Mouse (Mus musculus): Measurements from ENCODE around the gene Bcl2l10. TPM values are rescaled to one million over a fixed set of nuclear protein-coding genes. Genes with fewer than 3 reads are reported as not detected.
A peak's percentile ranks its signal among the peaks of the same experiment; 100 is the strongest.
"Not testable (repeated sequence)": the region's sequence is repeated elsewhere in the genome, so short reads cannot be mapped to it uniquely, and the experiment has no call there.

Gene Bcl2l10
- polyA plus RNA-seq, 1 experiment = not detected

GRCm38 (mm10) chr9:75362201-75362600 is 14.6 kb downstream of the Bcl2l10 start:
- H3K4me1 ChIP-seq (ENCODE audit: control insufficient read depth, insufficient read depth, insufficient read length, low read length) = peaks cover 18% of the 10 kb centered on the region; the same call in 1 of the 2 replicates
- H3K4me3 ChIP-seq (ENCODE audit: low read depth, low read length) = no peak overlapping the region
- TF ChIP-seq CTCF (IDR thresholded peaks at IDR 0.05; ENCODE audit: extremely low read depth, insufficient read length, insufficient replicate concordance, low read depth, low read length) (no peak), POLR2A (IDR thresholded peaks at IDR 0.05; ENCODE audit: low read depth, low read length) (no peak)
- H3K27ac ChIP-seq (ENCODE audit: insufficient read depth, low read depth, low read length) = peak overlapping the region; percentile 89
- no peaks in the 10 kb centered on the region for H3K36me3 ChIP-seq (ENCODE audit: control insufficient read depth, insufficient read depth, low read length)
- 86% methylated on average over 4 of the region's 4 CpGs for WGBS
- no peaks in the 10 kb centered on the region for H3K27me3 ChIP-seq (ENCODE audit: control insufficient read depth, insufficient read depth, low read length)

GRCm38 (mm10) chr9:75363001-75363400 is 15.4 kb downstream of the Bcl2l10 start:
- no peak for TF ChIP-seq POLR2A (IDR thresholded peaks at IDR 0.05; ENCODE audit: low read depth, low read length)
- no peak for TF ChIP-seq CTCF (IDR thresholded peaks at IDR 0.05; ENCODE audit: extremely low read depth, insufficient read length, insufficient replicate concordance, low read depth, low read length)
- Histone ChIP-seq H3K4me3 (ENCODE audit: low read depth, low read length) (no peak overlapping the region), H3K27me3 (ENCODE audit: control insufficient read depth, insufficient read depth, low read length) (no peaks in the 10 kb centered on the region), H3K36me3 (ENCODE audit: control insufficient read depth, insufficient read depth, low read length) (no peaks in the 10 kb centered on the region), H3K27ac (ENCODE audit: insufficient read depth, low read depth, low read length) (peak overlapping the region; percentile 89), H3K4me1 (ENCODE audit: control insufficient read depth, insufficient read depth, insufficient read length, low read length) (peaks cover 22% of the 10 kb centered on the region; the same call in 1 of the 2 replicates)
- WGBS = 52% methylated on average over 5 of the region's 5 CpGs

GRCm38 (mm10) chr9:75363702-75364101 is 16.1 kb downstream of the Bcl2l10 start:
- H3K27me3 ChIP-seq (ENCODE audit: control insufficient read depth, insufficient read depth, low read length); H3K4me3 ChIP-seq (ENCODE audit: low read depth, low read length); H3K36me3 ChIP-seq (ENCODE audit: control insufficient read depth, insufficient read depth, low read length): not testable (repeated sequence)
- peaks cover 23% of the 10 kb centered on the region; the same call in 1 of the 2 replicates for H3K4me1 ChIP-seq (ENCODE audit: control insufficient read depth, insufficient read depth, insufficient read length, low read length)
- WGBS = 75% methylated on average over 7 of the region's 7 CpGs
- H3K27ac ChIP-seq (ENCODE audit: insufficient read depth, low read depth, low read length) = peak overlapping the region; percentile 83

- no peak overlapping the region for H3K4me3 ChIP-seq (ENCODE audit: low read depth, low read length)
These were observed 17.6 kb downstream of the Bcl2l10 start for GRCm38 (mm10) chr9:75365195-75365594.

GRCm38 (mm10) chr9:75366191-75366590 is 18.6 kb downstream of the Bcl2l10 start:
- Histone ChIP-seq H3K27me3 (ENCODE audit: control insufficient read depth, insufficient read depth, low read length) (no peaks in the 10 kb centered on the region), H3K27ac (ENCODE audit: insufficient read depth, low read depth, low read length) (no peak overlapping the region), H3K36me3 (ENCODE audit: control insufficient read depth, insufficient read depth, low read length) (no peaks in the 10 kb centered on the region), H3K4me1 (ENCODE audit: control insufficient read depth, insufficient read depth, insufficient read length, low read length) (peaks cover 25% of the 10 kb centered on the region; the same call in 1 of the 2 replicates), H3K4me3 (ENCODE audit: low read depth, low read length) (no peak overlapping the region)
- 40% methylated on average over 5 of the region's 5 CpGs for WGBS
- no peak for TF ChIP-seq POLR2A (IDR thresholded peaks at IDR 0.05; ENCODE audit: low read depth, low read length)
- no peak for TF ChIP-seq CTCF (IDR thresholded peaks at IDR 0.05; ENCODE audit: extremely low read depth, insufficient read length, insufficient replicate concordance, low read depth, low read length)

More at GRCm38 (mm10) chr9:75365195-75365594, 17.6 kb downstream of the Bcl2l10 start:
- Histone ChIP-seq H3K27me3 (ENCODE audit: control insufficient read depth, insufficient read depth, low read length) (no peaks in the 10 kb centered on the region), H3K4me1 (ENCODE audit: control insufficient read depth, insufficient read depth, insufficient read length, low read length) (peaks cover 25% of the 10 kb centered on the region; the same call in 1 of the 2 replicates), H3K27ac (ENCODE audit: insufficient read depth, low read depth, low read length) (no peak overlapping the region), H3K36me3 (ENCODE audit: control insufficient read depth, insufficient read depth, low read length) (no peaks in the 10 kb centered on the region)
- WGBS = 90% methylated on average over 4 of the region's 4 CpGs
- TF ChIP-seq POLR2A (IDR thresholded peaks at IDR 0.05; ENCODE audit: low read depth, low read length) (no peak), CTCF (IDR thresholded peaks at IDR 0.05; ENCODE audit: extremely low read depth, insufficient read length, insufficient replicate concordance, low read depth, low read length) (no peak)

GRCm38 (mm10) chr9:75368779-75369178 is 21.2 kb downstream of the Bcl2l10 start:
- H3K4me3 ChIP-seq (ENCODE audit: low read depth, low read length) = no peak overlapping the region
- no peaks in the 10 kb centered on the region for H3K27me3 ChIP-seq (ENCODE audit: control insufficient read depth, insufficient read depth, low read length)
- H3K4me1 ChIP-seq (ENCODE audit: control insufficient read depth, insufficient read depth, insufficient read length, low read length) = peaks cover 11% of the 10 kb centered on the region; the same call in 1 of the 2 replicates
- H3K27ac ChIP-seq (ENCODE audit: insufficient read depth, low read depth, low read length) = peak overlapping the region; percentile 17
- no peak for TF ChIP-seq POLR2A (IDR thresholded peaks at IDR 0.05; ENCODE audit: low read depth, low read length)
- TF ChIP-seq CTCF (IDR thresholded peaks at IDR 0.05; ENCODE audit: extremely low read depth, insufficient read length, insufficient replicate concordance, low read depth, low read length) = no peak
- 80% methylated on average over 3 of the region's 3 CpGs for WGBS
- H3K36me3 ChIP-seq (ENCODE audit: control insufficient read depth, insufficient read depth, low read length) = no peaks in the 10 kb centered on the region

- Histone ChIP-seq H3K36me3 (ENCODE audit: control insufficient read depth, insufficient read depth, low read length) (no peaks in the 10 kb centered on the region), H3K27ac (ENCODE audit: insufficient read depth, low read depth, low read length) (no peak overlapping the region), H3K4me3 (ENCODE audit: low read depth, low read length) (no peak overlapping the region), H3K27me3 (ENCODE audit: control insufficient read depth, insufficient read depth, low read length) (no peaks in the 10 kb centered on the region), H3K4me1 (ENCODE audit: control insufficient read depth, insufficient read depth, insufficient read length, low read length) (peaks cover 7% of the 10 kb centered on the region; the same call in 1 of the 2 replicates)
- TF ChIP-seq POLR2A (IDR thresholded peaks at IDR 0.05; ENCODE audit: low read depth, low read length) (no peak), CTCF (IDR thresholded peaks at IDR 0.05; ENCODE audit: extremely low read depth, insufficient read length, insufficient replicate concordance, low read depth, low read length) (no peak)
- WGBS = 94% methylated on average over 9 of the region's 9 CpGs
These were observed 28.0 kb downstream of the Bcl2l10 start for GRCm38 (mm10) chr9:75375606-75376005.

All from small intestine, adult 2 months (tissue).